Mouse (Mus musculus) kidney, adult 11 months (tissue): ENCODE data around the gene Cldn10.
A peak's percentile ranks its signal among the peaks of the same experiment; 100 is the strongest.
"Not testable (repeated sequence)": the region's sequence is repeated elsewhere in the genome, so short reads cannot be mapped to it uniquely, and the experiment has no call there.

Experiments used
- DNase-seq: peaks from one replicate; pipeline ENCODE4 v3.0.0; 2022

The Cldn10 gene

DNA sequence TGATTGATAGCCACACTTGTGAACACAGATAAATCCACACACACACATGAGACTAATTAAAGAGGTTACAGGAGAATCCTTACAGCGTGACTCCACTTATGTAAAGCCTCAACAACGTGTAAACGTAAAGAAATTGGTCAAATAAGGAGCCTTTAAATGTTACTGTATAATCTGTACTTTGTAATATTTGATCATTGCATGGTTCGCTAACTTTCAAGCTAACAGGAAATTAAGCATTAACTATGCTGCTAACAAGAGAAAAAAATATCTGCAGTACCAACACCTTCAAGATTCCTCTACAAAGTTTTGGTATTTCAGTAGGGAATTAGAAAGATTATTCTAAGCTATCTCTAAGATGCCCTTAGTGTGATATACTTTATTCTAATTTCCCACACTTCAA is at the start of gene Cldn10:
TSS of gene Cldn10 (plus strand) at position 288 of the 400 bp plus-strand sequence.
- DNase-seq = no peak

DNA sequence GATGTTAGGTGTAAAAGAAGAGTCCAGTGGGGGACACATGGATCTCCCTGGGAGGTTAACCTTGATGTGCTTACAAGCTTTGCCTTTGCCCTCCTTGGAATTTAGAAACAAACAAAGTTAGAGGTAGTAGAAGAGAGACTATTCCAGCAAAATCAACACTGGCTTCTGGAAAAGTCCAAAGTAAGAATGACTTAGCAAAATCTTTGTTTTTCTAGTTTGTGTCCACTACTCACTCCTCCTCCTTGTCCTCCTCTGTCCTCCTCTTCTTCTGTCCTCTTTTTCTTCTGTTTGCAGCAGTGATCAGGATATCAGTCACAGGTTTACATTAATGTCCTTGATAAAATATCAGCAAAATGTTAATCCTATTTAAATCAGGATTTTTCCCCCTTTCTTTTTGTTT is 45.9 kb upstream of the Cldn10 start:
- DNase-seq = no peak

DNA sequence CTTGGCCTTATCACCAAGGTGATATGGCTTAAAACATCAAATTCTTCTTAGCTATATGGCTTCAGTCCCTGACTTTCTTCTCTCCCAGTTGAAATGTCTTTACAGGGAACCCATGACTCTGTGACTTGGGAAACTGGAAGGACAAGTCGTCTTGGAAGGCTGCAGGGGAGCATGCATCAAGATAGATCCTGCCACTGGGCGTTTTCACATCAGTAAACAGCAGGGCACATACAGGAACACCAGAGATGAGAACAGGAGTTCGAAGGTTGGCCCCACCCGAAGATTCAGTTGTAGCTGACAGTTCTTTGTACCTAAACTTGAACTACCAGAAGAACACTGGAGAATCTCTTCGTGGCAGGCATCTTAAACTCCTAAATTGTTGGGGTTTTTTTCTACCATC is 44.8 kb upstream of the Cldn10 start:
- no peak for DNase-seq

DNA sequence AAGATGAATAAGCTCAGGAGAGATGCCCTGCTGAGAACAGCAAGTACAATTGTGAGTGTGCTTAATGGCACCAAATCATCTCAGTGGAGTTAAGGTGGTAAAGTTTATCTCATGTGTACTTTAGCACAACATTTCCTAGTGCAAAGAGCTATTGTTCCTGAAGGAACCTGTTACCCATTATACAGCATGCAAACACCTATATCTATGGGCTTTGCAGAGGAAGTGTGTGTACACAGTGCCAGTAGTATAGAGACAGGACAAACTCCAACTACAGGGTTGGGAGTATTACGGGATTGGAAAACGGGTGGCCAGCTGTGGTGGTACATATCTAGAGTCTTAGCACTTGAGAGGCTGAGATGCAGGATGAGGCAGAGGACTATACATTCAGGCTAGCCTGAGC is 38.6 kb upstream of the Cldn10 start:
- no peak for DNase-seq

DNA sequence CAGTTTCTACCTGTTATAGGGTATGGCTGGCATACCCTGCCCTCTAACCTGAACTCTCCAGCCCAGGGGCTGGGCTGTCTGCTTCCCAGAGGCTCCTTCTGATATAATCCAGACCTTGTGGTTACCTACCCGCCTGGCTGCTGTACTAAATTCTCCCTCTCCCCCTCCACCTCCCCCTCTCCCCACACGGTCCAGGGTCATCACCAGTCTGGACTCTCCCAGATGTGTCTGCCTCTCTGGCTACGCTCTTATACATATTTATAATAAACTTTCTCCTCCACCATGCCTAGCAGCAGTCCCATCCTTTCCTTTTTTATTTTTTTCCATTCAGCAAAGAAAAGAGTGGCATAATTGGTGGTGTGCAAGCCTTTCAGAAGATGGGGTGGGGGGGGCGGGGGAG is 38.0 kb upstream of the Cldn10 start:
- DNase-seq = no peak

DNA sequence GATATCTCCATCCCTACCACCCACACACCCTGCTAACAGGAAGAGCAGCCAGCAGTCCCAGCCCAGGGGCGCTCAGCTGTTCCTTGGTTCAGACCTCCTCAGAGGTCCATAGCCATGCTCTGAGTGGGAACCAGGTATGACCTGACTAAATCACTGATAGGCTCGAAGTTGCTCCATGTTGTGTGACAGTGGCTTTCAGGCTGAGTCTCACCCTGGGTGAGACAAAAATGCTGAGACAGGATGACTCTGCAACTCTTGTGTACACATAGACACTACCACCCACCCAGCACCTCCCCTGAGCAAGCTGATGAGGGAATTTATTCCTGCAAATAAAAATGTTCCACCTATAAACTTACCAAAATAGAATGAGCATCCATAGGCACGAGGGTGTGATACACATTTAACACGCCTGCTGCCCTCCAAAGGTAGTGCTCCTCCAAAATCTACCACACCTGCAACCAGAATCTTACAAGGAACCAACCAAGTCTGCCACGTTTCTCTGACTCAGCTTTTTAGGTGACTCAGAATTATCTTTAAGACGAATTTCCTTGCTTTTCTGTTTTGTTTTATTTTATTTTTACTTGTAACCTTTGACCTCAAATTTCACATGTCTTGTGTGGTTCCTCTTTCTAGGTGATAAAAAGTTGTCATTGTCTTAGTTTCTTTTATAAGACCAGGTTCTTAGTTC is 37.1 kb upstream of the Cldn10 start:
- no peak for DNase-seq

DNA sequence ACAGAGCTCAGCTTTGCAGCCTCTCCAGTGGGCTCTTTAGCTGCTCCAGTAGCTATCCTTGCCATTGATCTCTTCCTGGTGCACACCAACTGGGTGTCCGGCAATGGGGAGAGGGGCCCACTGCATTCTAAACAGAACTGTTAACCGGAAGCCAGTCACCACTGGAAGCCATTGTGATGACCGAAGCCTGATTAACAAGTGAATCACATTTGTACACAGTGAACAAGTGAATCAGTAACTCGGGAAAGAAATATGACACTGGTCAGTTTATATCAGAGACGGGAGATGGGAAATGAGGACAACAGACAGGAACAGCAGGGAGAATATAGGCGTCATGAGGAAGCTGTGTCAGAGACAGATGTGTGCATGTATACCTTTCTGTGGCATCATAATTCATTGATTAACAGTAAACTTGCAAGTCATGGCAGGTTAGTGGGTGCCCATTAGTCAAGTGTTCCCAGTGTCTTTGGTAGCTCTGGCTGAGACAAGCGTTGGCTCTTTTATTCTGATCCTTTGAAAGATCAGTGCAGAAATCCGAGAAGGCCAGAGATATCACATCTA is 36.4 kb upstream of the Cldn10 start:
- no peak for DNase-seq

DNA sequence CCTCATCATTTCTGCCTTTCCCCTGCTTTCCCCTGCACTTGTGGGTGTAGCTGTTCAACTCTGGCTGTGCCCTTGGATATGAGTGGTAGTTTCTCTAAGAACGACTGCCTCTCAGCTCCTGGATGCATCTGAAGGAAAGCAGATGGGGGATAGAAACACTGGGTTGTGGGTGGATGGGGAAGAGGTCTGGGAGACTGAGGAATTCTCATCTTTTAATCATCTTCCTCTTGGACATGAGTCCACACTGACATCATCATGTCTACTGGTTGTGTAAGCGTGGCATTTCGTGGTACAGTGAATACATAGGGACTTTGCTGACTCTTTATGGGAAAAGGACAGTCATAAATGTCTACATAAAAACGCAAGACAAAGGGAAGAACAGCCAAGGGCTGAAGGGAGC is 31.7 kb upstream of the Cldn10 start:
- no peak for DNase-seq

DNA sequence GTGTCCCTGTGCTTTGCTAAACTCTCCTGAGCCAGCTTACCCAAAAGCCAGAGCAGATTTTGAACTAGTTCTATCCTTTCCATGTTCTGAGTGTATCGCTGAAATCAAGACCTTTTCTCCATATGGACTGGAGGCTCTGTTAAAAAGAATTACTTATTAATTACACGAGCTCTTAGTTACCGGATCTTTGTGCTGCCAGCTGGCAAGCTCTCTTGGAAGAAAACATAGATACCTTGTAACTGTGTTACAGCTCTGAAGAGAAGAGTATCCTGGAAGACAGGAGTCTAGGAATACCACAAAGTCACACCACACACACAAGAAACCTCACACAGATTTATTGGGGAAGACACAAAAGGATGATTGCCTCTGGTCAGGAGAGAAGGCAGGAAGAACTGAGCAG is 31.1 kb upstream of the Cldn10 start:
- peak; percentile 67 for DNase-seq

DNA sequence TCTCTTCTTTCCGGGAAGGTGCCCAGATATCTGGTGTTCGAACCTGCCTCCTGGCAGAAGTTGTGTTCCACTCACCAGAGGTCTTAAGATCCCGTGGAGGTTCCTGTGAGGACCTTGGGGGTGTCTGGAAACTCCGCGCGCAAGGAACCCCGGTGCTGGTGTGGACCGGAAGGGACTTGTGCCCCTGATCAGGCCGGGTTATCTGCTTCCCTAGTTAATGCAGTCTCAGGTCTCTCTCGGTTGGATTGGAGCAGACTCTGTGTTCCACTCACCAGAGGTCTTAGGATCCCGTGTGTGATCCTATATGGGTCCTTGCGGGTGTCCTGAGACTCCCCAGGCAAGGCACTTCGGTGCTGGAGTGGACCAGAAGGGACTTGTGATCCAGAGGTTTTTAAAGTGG is 24.3 kb upstream of the Cldn10 start:
- not testable (repeated sequence) for DNase-seq

DNA sequence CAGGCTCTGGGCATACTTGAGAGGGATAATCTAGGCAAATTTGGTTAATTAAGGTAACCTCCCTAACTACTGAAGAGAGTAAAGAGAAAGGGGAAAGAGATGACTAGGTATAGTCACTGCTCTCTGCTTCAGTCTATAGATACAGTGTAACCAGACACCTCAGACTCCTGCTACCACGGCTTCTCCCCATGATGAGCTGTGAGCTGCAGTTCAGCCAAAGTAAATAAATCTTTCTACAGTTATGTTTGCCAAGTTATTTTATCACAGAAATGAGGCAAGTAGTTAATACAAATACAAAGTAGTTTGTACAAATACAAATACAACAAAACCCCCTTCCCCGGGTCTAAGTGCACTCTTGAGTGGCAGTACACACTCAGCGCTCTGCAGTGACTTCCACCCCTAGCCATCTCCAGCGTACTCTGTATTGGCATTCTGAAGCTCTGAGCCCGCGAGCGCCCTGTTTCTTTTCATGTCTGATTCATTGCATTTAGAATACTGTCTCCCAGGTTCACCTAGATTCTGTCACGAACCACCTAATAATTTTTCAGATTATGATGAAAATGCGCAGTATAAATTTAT is 23.7 kb upstream of the Cldn10 start:
- no peak for DNase-seq

DNA sequence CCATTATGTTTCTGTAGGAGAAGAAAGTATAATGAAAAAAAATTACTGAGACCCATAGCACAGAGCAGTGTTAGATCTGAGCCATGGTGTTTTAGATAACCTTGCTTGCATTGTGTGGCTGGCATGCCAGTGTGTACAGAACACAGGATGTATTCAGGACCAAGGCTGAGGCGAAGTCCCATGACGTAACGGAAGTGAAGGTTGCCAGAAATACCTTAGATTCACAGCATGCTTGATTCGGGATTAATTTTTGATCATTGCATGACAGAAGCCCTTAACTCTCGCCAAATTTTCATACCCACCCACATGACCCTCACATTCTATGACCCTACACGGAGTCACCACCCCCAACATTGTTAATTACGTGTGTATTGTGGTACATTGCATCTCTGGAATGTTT is 22.4 kb upstream of the Cldn10 start:
- no peak for DNase-seq

DNA sequence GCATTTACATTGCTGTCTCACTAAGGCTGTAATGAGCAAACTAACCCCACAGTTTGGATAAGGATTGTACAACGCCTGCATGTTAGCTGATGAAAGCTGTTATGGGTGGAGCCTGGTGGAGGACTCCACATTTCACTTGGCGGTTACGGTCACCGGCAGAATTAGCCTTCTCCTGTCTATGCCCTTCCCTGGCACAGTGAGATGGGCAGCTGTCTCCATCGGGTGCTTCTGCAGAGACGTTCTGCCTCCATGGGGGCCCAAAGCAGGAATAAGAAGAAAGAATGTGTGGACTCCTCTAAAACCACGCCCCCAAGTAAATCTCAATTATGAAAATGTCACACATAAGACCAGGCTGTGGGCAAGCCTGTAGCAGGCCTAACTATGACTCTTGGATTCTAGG is 21.8 kb upstream of the Cldn10 start:
- DNase-seq = no peak

DNA sequence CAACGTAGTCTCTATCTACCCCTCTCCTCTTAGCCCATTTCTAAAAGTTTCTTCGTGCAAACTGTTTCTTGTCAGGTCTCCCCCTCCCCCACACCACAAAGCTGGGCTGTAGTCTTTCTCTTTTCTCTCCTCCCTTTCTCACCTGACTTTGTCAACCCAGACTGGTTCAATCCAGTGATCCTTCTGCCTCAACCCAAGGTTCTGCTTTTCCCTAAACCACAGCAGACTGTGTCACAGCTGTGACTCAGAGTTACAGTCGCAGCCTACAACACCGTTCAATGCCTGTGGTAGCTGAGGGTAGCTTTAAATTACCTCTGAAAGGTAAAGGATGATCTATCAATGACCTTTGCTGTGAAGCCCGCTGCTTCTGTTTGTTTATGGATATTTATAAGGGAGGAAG is 21.3 kb upstream of the Cldn10 start:
- DNase-seq = no peak

DNA sequence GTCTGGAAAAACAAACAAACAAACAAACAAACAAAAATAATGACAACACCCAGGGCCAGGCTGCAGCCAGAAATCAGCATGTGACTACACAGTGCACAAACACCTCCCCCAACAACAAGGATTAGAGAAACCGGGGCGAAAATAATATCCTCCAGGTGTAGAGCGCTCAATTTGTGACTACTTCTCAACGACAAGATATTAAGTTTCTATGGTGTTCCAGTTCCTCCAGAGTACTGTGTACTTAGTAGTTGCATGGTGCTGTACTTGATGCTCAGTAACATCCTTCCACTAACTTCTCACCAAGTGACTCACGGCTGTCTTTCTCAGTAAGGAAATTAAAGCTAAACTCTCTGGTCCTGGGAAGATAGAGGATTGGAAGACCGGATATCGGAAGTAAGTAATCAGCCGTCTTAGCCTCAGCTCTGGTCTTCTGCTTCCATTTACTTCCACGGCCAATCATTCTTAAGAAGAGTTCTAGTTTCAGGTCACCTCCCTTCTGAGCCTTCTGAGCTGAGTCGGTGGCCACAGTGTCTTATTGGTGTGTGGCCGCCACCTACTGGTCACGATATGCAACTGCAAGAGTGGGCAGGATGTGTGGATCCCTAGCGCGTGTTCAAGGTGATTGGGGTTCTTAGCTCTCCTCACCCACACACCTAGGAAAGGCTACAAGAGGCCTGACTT is 19.9 kb upstream of the Cldn10 start:
- DNase-seq = peak; percentile 80

DNA sequence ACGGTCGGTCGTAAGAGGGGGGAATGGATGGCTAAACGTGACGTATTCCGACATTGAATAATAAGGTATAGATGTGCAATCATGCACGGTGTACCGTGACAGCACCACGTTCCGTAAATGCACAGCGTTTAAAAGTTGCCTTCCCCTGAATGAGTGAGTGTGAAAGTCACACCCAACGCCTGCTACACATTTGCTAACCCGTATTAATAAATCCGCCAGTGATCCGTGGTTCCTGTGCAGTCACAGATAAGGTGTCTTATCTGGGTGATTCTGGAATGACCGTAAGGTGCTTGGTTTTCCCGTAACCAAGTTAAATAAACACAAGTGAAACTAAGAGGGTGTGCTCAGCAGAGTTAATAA is 19.4 kb upstream of the Cldn10 start:
- DNase-seq = no peak

DNA sequence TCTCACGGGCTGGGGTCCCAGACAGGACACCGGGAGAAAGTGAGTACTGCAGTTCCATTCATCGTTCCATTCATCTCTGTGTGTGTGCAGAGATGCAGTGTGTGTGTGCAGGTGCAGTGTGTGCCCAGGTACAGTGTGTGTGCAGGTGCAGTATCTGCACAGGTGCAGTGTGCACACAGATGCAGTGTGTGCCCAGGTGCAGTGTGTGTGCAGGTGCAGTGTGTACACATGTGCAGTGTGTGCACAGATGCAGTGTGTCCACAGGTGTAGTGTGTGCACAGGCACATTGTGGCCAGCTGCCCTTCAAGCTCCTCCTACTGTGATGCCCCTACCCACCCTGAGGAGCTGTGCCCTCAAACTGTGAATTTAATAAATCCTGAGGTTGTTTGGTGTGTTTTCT is 14.0 kb upstream of the Cldn10 start:
- DNase-seq = no peak

DNA sequence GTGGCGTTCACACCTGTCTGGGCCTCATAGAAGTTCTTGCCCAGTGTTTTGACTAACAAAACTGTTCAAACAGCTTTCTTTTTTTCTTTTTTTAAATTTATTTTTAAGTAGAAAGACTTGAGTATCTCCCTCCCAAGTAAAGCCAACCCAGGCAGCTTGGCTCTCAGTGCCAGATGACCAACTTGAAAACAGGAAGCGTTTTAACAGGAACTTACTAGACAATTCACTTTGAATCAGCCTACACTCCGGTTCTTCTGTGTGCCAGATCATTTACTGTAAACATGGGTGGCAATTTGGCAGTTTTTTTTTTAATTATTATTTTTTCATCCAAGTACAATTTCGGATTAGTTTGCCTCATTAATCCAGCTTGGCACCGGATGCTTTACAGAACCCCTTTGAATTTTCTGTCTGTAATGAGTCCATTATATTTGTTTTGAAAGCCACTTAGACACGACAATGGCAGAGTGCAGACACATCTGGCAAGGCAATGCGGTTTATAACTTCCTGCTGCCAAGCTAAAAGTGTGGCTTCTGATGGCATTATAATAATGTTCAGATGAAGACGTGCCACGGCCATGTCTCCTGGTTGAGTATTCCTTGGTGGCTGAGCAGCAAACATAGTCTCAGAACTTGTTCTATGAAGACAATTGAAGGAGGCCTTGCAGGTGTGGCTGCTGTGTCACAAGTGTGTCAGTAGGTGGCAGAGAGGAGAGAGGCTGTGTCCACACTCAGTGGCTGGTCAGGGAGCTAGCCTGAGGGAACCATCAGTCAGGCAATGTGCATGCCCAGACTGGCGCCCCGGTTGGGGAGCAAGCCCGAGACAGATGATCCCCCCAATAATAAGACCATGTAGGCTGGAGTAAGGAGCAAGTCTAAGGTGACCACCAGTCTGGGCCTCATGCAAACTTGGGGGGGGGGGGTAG is 12.9 kb upstream of the Cldn10 start:
- DNase-seq = peak; percentile 47

DNA sequence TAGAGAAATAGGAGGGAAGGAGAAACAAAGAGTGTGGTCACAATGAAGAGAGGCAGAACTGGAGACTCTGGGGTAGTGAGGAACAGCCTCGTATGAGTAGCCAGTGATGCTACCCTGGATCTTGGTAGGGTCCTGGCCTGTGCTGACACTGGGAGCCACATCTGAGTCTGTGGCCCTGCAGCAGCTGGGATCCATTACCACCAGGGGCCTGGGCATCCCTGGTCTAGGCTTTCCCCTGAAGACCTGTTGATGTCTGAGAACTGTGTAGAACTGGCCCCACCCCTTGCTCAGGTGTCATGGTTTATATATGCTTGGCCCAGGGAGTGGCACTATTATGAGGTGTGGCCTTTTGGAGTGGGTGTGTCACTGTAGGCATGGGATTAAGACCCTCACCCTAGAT is 12.2 kb upstream of the Cldn10 start:
- DNase-seq = no peak

DNA sequence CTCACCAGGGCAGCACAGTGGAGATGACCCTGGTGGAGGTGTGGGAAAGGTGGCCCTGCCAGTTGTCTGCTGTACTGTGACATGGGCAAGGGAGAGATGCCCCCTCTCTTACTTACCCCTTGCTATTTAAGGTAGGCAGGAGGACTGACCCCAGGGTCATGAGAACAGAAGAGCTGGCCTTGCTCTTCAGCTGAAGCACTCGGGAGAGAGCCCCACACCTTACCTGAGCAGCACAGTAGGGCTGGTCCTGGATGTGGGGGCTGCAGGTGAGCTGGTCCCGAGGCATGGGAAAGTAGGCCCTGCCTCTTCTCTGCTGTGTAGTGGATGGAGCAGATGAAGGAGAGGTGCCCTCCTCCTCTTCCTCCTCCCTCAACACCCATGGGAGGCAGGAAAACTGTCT is 11.3 kb upstream of the Cldn10 start:
- no peak for DNase-seq

DNA sequence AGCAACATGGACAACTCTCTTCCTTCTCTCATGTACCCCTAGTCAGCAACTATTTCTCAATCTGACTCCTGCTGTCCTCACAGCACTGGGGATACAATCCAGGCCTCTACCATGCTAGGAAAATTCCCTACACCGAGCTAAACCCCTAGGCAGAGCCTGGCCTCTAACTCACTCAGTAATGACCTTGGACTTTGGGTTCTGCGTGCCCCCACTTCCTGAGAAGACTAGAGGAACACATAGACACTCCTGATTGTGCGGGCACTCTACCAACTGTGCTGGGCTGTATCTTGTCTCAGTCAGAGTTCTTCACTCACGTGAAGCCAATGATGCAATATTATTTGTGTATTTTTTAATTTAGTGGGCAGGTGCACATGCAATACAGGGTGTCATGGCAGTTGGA is 10.2 kb upstream of the Cldn10 start:
- DNase-seq = no peak

DNA sequence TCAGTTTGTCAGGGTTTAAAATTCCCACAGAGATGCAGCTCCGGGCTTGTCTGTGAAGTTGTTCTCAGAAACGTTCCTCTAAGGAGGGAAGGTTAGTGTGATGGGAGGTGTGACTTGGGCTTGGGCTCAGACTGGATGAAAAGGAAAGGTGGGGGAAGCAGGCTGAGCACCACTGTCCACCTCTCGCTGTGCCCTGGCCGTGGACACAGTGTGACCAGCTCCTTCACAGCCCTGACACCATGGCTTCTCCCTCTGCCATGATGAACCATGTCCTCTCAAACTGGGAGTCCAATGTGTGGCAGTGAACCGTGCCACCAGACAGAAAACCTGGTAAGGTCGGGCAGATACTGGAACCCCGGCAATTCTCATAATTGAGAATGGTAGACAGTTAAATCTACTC is 6.1 kb upstream of the Cldn10 start:
- no peak for DNase-seq

DNA sequence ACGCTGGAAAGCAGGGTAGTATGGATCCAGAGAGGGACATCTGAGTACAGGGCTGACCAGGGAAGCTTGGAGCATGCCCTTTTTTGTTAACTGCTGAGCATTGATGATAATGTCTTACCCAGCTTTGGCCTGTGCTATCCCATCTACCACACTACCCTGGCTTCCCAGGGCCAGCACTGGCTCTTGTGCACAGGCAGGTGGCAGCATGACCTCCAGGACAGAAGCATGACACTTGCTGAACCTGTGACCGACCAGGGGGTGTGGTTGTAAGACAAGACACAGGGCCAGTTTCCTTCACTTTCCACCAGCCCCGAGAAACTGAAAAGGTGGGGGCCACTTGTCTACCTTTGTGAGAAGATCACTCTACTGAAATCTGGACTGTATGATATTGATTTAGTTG is 5.5 kb upstream of the Cldn10 start:
- peak; percentile 45 for DNase-seq
